Comparison of ENCODE assay signal across 27 mouse cellular contexts in genomic region chr5:103382951-103383350, GRCm38 (mm10).
"Had no signal": no experiment of that assay in that cellular context is flagged by ENCODE, and none has a peak within 500 bp of the region (broad histone marks: within the 10 kb centered on the region; RNA-seq: fewer than 3 reads in every experiment).

No protein-coding gene starts in this region.

- H3K36me3 ChIP-seq: embryonic facial prominence, embryonic 10.5 days; embryonic facial prominence, embryonic 12.5 days; embryonic facial prominence, embryonic 13.5 days; embryonic facial prominence, embryonic 15.5 days; forebrain, embryonic 10.5 days; forebrain, embryonic 12.5 days; forebrain, embryonic 15.5 days had no signal

- H3K9ac ChIP-seq: embryonic facial prominence, embryonic 12.5 days; embryonic facial prominence, embryonic 13.5 days; embryonic facial prominence, embryonic 15.5 days; forebrain, embryonic 12.5 days; forebrain, embryonic 13.5 days; forebrain, embryonic 15.5 days; forebrain, postnatal 0 days had no signal

- H3K9me3 ChIP-seq: embryonic facial prominence, embryonic 10.5 days; embryonic facial prominence, embryonic 12.5 days; embryonic facial prominence, embryonic 13.5 days; embryonic facial prominence, embryonic 15.5 days; forebrain, embryonic 10.5 days; forebrain, embryonic 12.5 days; forebrain, embryonic 13.5 days; forebrain, embryonic 15.5 days had no signal

- DNase-seq: cerebellum, adult 2 months; cerebellum, adult 8-10 months; cerebellum, adult 9-10 months; cerebellum, adult 9-11 months; cerebellum, postnatal 14 days; cerebellum, postnatal 25 days; cerebellum, postnatal 36 days; embryo, embryonic 11 days; forebrain, postnatal 0 days; gastrocnemius, adult 2 months; gastrocnemius, postnatal 10 days; gastrocnemius, postnatal 14 days; gastrocnemius, postnatal 25 days; gastrocnemius, postnatal 36 days; heart, adult 18-20 months; heart, adult 2 months had no signal

- H3K27ac ChIP-seq: embryonic facial prominence, embryonic 10.5 days; embryonic facial prominence, embryonic 12.5 days; embryonic facial prominence, embryonic 13.5 days; embryonic facial prominence, embryonic 15.5 days; forebrain, embryonic 10.5 days; forebrain, embryonic 12.5 days; forebrain, embryonic 13.5 days; forebrain, embryonic 15.5 days; gastrocnemius, adult 2 months; heart, adult 2 months had no signal

- ATAC-seq: forebrain, embryonic 13.5 days; forebrain, embryonic 14.5 days; forebrain, embryonic 15.5 days; forebrain, embryonic 16.5 days; forebrain, postnatal 0 days had no signal

- H3K27me3 ChIP-seq: embryonic facial prominence, embryonic 12.5 days; embryonic facial prominence, embryonic 15.5 days; forebrain, embryonic 13.5 days; forebrain, embryonic 15.5 days had no signal

- H3K4me3 ChIP-seq: embryonic facial prominence, embryonic 10.5 days; embryonic facial prominence, embryonic 12.5 days; embryonic facial prominence, embryonic 13.5 days; embryonic facial prominence, embryonic 15.5 days; erythroblast, embryonic 14.5 days; forebrain, embryonic 10.5 days; forebrain, embryonic 12.5 days; forebrain, embryonic 13.5 days; forebrain, embryonic 15.5 days; gastrocnemius, adult 2 months; heart, adult 2 months had no signal

- H3K4me2 ChIP-seq: embryonic facial prominence, embryonic 12.5 days; embryonic facial prominence, embryonic 13.5 days; embryonic facial prominence, embryonic 15.5 days; forebrain, embryonic 12.5 days; forebrain, embryonic 13.5 days; forebrain, embryonic 15.5 days had no signal
